Mouse (Mus musculus) retina, embryonic 14.5 days (tissue): ENCODE results near the gene C87499.
A peak's percentile ranks its signal among the peaks of the same experiment; 100 is the strongest.

Experiments
- DNase-seq: peaks from one replicate; pipeline ENCODE4 v3.0.0-alpha.2; 2015; ENCODE audit warnings: low spot score

C87499 gene

GRCm38 (mm10) chr4:88634311-88634710 lies at the start of gene C87499:
C87499 (minus strand) TSS chr4:88634411.
- DNase-seq: no peak

- DNase-seq: no peak
These were observed 49.6 kb upstream of the C87499 start, which contains the start of gene Ifna2 for GRCm38 (mm10) chr4:88683812-88684211. Ifna2 (minus strand) TSS chr4:88683912.

- no peak for DNase-seq
These were observed 47.1 kb upstream of the C87499 start for GRCm38 (mm10) chr4:88681353-88681752.

GRCm38 (mm10) chr4:88680362-88680761 lies 46.2 kb upstream of the C87499 start:
- peak; percentile 55 for DNase-seq

- DNase-seq: no peak
These were observed 42.6 kb upstream of the C87499 start, which contains the start of gene Ifna16 for GRCm38 (mm10) chr4:88676824-88677223. Ifna16 (minus strand) TSS chr4:88676924.

- DNase-seq: no peak
These were observed 21.2 kb upstream of the C87499 start for GRCm38 (mm10) chr4:88655461-88655860.

GRCm38 (mm10) chr4:88653644-88654043 lies 19.4 kb upstream of the C87499 start:
- no peak for DNase-seq

- no peak for DNase-seq
These were observed 10.1 kb upstream of the C87499 start, which contains the start of gene Ifna13 for GRCm38 (mm10) chr4:88644359-88644758. Ifna13 (minus strand) TSS chr4:88644459.

- peak; percentile 38 for DNase-seq
These were observed 8.3 kb upstream of the C87499 start for GRCm38 (mm10) chr4:88642526-88642925.

GRCm38 (mm10) chr4:88641077-88641831 lies 7.0 kb upstream of the C87499 start:
- peak; percentile 98 for DNase-seq

- DNase-seq: no peak
These were observed 6.5 kb upstream of the C87499 start for GRCm38 (mm10) chr4:88640704-88641076.

GRCm38 (mm10) chr4:88603276-88603675 lies 30.9 kb downstream of the C87499 start, which contains the start of gene Ifna12:
Ifna12 (minus strand) TSS chr4:88603376.
- DNase-seq: no peak

- DNase-seq: no peak
These were observed 41.9 kb downstream of the C87499 start, which contains the start of gene Ifna9 for GRCm38 (mm10) chr4:88592285-88592684. Ifna9 (minus strand) TSS chr4:88592385.
